Mouse (Mus musculus): ENCODE measurements around the gene Kirrel. TPM values are rescaled to one million over a fixed set of nuclear protein-coding genes. Genes with fewer than 3 reads are reported as not detected.

Gene Kirrel
- polyA plus RNA-seq, 1 experiment from 2014 or later = 8.3 TPM

DNA sequence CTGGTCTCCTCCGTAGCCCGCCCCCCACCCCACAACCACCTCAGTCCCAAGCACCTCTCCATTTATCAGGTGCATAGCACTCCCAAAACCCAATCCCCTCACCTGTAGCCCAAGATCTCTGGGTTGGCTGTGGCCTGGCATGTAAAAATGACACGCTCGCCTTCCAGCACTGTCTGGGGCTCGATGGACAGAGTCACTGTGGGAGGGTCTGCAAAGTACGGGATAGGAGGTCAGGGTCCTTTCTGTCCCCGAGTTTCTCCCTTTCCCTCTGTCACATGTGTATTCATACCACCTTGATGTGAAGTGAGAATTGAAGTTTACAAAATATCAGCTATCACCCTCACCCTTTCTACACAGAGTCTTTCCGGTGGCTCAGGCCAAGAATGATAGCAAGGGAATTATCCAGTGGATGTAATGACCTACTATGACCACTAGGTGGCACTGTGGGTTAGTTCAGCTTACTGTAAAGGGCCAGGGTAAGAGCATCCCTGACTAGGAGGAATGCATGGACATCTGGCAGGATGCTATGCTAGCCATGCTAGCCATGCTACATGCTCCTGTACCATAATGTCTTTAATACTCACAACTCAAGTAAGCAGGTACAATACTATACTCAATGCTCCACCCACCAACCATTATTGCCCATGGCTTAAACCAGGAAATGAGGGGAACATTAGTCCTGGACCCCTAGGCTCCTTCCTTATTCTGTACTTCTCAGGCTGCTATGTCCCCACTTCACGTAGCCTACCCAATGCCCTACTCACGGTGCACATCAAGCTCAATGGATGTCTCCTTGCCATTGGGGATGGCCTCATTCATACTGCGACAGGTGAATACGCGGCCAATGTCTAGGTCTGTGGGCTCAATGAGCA is 84.6 kb downstream of the Kirrel start:
- Histone ChIP-seq H3K4me1 (0 out of 2 replicates have a peak, but pooled peaks cover 3% of the 10 kb centered on the region), H3K36me3 (replicated peaks) (peaks cover under 1% of the 10 kb centered on the region; the same call in 1 of the 2 replicates), H3K27me3 (replicated peaks) (no peaks in the 10 kb centered on the region), H3K27ac (no peak overlapping the region), H3K4me3 (no peak overlapping the region), H3K9ac (no peak overlapping the region), H3K4me2 (no peak overlapping the region), H3K9me3 (no peaks in the 10 kb centered on the region)
- peak; percentile 89 for ATAC-seq (replicated peaks)
- WGBS = 78% methylated on average over 13 of the region's 13 CpGs

DNA sequence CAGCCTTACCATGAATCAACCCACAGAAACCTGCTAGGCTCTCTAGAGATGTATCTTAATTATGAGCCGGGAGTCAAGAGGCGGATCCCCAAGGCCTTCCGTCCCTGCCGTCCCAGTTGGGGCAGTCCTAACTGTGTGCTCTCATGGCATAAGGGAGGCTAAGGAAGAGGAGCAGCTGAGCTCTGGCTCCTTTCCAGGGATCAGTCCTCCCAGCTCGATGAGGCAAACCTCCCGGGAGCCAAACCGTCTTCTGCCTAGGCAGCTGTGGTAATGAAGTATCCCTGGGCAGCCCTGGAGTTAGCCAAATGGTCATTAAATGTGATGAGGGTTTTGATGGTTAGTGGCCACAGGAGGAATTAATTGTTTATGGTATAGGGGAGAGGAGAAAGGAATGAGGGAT is 87.4 kb downstream of the Kirrel start:
- Histone ChIP-seq H3K4me1 (no peaks in the 10 kb centered on the region), H3K9ac (no peak overlapping the region), H3K36me3 (replicated peaks) (peaks cover 22% of the 10 kb centered on the region; the same call in 1 of the 2 replicates), H3K9me3 (no peaks in the 10 kb centered on the region), H3K4me3 (no peak overlapping the region), H3K27me3 (replicated peaks) (no peaks in the 10 kb centered on the region), H3K4me2 (no peak overlapping the region), H3K27ac (no peak overlapping the region)
- no peak for ATAC-seq (replicated peaks)
- 56% methylated on average over 7 of the region's 7 CpGs for WGBS

DNA sequence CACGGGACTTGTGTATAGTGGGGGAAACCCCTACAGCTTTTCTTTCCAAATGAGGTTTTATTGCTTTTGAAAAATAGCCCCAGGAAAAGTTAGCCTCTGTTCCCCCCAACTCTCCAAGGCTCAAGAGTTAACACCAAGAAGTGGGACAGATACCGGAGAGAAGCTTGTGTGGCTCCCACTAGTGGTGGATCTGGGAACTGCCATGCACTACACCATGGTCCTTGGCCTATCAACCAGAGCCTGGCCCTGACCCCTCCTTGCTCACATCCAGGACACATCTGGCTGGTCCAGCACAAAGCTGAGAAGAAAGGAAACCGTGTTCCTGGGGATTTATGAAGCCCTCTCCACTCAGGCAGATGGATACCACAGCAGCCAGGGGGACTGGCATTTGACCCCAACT is 92.3 kb downstream of the Kirrel start:
- Histone ChIP-seq H3K4me1 (no peaks in the 10 kb centered on the region), H3K36me3 (replicated peaks) (peaks cover 22% of the 10 kb centered on the region; the same call in 1 of the 2 replicates), H3K9ac (no peak overlapping the region), H3K27ac (no peak overlapping the region), H3K27me3 (replicated peaks) (no peaks in the 10 kb centered on the region), H3K9me3 (no peaks in the 10 kb centered on the region), H3K4me3 (no peak overlapping the region), H3K4me2 (no peak overlapping the region)
- WGBS = 66% methylated on average over 3 of the region's 3 CpGs
- no peak for ATAC-seq (replicated peaks)

DNA sequence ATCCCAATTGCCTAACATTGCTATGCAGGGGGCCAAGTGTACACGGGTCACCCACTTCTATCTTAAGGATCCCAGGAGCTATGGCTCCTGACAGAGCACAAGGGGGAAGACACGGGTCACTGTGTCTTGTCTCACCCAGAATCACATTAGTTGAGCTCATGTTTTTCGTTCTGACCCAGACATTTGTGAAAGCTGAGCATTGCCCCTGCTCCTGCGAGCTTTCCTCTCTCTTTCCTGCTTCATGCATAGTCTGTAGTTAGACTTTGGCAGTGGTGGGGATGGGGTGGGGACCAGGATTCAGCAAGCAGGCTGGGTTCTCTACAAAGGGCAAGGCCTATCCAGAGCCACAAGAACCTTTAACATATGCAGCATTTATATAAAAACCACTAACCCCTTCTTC is 94.8 kb downstream of the Kirrel start:
- no peak for ATAC-seq (replicated peaks)
- no peak overlapping the region for H3K4me2 ChIP-seq
- H3K4me3 ChIP-seq = no peak overlapping the region
- H3K4me1 ChIP-seq = no peaks in the 10 kb centered on the region
- H3K9me3 ChIP-seq = no peaks in the 10 kb centered on the region
- H3K27ac ChIP-seq = no peak overlapping the region
- WGBS = 86% methylated on average over 4 of the region's 4 CpGs
- no peaks in the 10 kb centered on the region for H3K27me3 ChIP-seq (replicated peaks)
- peaks cover 19% of the 10 kb centered on the region; the same call in 1 of the 2 replicates for H3K36me3 ChIP-seq (replicated peaks)
- no peak overlapping the region for H3K9ac ChIP-seq

DNA sequence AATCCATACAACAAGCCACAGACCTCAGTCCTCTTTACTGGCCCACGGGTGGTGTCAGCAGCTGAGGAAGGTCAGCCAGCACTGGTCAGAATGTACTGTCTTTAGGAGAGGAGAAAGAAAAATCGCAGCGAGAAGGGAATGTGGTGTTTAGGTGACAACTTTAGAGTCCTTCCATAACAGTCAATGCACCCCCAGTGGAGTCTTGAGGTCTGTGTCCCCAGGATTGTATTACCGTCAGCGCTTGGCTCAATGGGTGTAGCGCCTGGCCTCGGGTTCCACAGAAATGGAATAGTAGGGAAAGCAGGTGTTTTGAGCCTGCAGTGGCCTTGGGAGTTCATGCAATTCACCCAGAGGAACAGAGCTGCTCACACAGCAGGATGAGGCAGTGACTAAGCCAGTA is 95.2 kb downstream of the Kirrel start:
- no peaks in the 10 kb centered on the region for H3K9me3 ChIP-seq
- H3K9ac ChIP-seq = no peak overlapping the region
- ATAC-seq (replicated peaks) = no peak
- H3K4me2 ChIP-seq = no peak overlapping the region
- WGBS = 96% methylated on average over 7 of the region's 7 CpGs
- no peak overlapping the region for H3K4me3 ChIP-seq
- H3K4me1 ChIP-seq = no peaks in the 10 kb centered on the region
- peaks cover 15% of the 10 kb centered on the region; the same call in 1 of the 2 replicates for H3K36me3 ChIP-seq (replicated peaks)
- H3K27ac ChIP-seq = no peak overlapping the region
- H3K27me3 ChIP-seq (replicated peaks) = no peaks in the 10 kb centered on the region

DNA sequence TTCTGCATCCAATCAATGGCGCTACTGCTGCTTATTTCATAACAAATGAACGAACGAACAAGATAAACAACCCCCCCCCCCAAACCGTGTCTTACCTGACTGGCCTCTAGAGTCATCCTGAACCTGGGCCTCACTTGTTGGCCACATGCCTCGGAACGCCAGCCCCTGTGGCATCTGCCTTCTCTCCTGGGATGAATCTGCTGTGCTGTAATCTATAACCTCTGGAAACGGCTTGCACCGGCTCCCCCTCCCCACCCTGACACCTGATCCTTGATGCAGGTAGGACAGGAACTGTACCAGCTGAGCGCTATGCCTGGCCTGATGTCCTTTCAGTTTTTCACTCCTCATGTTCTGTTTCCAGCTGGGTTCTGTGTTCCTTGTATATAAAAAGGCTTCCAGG is 96.9 kb downstream of the Kirrel start:
- H3K4me1 ChIP-seq = peaks cover 8% of the 10 kb centered on the region
- WGBS = 82% methylated on average over 9 of the region's 9 CpGs
- ATAC-seq (replicated peaks) = no peak

DNA sequence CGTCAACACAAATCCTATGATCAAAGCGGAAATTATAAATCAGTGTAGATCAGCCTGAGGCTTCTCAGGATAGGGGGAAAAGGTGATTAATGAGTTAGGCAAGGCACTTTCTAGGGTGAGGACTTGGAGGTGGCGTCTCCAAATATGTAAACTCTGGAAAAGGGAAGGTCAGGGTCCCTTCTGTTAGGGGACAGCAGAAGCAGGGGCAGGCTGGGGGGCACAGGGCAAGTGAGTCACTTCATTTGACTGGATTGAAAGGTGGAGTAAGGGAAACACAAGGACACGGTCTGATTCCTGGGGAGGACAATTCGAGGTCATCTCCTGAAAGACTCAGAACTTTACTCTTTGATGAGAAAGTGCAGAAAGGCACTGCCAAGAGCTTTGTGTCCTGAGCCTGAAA is 97.6 kb downstream of the Kirrel start:
- no peak overlapping the region for H3K9ac ChIP-seq
- H3K27me3 ChIP-seq (replicated peaks) = no peaks in the 10 kb centered on the region
- no peak overlapping the region for H3K27ac ChIP-seq
- no peaks in the 10 kb centered on the region for H3K36me3 ChIP-seq (replicated peaks)
- H3K9me3 ChIP-seq = no peaks in the 10 kb centered on the region
- H3K4me2 ChIP-seq = no peak overlapping the region
- no peak overlapping the region for H3K4me3 ChIP-seq
- 81% methylated on average over 5 of the region's 5 CpGs for WGBS
- peaks cover 13% of the 10 kb centered on the region for H3K4me1 ChIP-seq
- no peak for ATAC-seq (replicated peaks)

More for the DNA sequence above, 96.9 kb downstream of the Kirrel start:
- Histone ChIP-seq H3K36me3 (replicated peaks) (0 out of 2 replicates have a peak, but pooled peaks cover under 1% of the 10 kb centered on the region), H3K9me3 (no peaks in the 10 kb centered on the region), H3K9ac (no peak overlapping the region), H3K4me2 (no peak overlapping the region), H3K27ac (no peak overlapping the region), H3K27me3 (replicated peaks) (no peaks in the 10 kb centered on the region), H3K4me3 (no peak overlapping the region)

DNA sequence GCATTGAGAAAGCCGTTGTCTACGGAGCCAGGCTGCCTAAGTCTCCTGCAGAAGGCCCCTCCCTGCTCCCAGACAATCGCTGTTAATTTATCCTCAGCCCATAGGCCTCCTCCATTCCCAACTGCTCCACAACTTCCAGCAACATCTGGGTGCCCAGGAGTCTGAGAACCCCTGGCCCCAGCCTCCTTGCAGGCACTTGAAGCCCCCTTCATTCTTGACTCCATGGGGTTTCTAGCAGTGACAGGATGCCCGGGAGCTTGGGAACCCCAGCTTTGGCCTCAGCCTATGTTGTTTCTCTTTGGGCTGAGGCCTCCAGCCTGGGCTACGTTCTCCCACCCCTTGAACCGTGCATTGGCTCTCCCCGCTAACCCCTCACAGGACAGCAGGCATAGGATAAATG is 98.4 kb downstream of the Kirrel start:
- Histone ChIP-seq H3K27ac (no peak overlapping the region), H3K9ac (no peak overlapping the region), H3K36me3 (replicated peaks) (no peaks in the 10 kb centered on the region), H3K27me3 (replicated peaks) (no peaks in the 10 kb centered on the region), H3K9me3 (no peaks in the 10 kb centered on the region), H3K4me3 (no peak overlapping the region), H3K4me1 (peaks cover 13% of the 10 kb centered on the region), H3K4me2 (no peak overlapping the region)
- WGBS = 79% methylated on average over 7 of the region's 7 CpGs
- ATAC-seq (replicated peaks) = no peak

DNA sequence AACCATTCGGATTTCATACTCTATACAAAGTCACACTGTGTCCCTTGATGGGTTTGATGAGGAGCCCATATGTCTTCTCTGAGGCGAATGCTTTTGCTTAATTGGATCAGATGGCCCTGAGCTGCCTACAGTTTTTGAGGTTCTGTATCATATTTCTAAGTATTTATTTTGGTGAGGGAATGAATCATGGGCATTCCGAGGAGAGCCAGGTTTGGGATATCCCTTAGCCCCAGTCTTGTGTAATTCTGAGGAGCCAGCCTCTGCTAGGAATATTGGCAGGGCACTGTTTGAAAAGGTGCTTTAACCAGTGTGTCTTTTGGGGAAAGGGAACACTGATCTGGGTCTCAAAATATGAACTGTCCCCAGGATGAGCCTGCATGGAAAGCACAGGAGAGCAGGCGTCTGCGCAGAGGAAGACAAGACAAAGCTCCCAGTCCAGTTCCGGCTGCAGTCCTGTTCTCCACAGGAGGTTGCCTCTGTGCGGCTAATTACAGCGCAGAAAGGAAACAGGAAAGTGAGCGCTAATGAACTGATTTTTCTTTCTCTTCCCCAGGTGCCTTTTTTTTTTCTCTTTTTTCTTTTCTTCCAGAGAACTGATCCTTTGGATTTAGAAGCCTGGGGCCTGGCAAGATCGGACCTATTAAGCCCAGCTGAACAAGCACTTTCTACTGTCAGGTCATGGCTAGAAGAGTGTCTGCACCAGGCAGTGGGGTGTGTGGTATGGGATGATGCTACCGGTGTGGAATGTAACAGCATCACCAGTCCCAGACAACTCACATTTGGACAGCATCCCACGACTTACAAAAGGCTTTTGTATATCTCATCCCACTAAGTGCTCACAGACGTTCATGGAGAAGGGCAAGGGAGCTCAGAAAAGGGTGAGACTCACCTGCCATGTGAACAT is 101.7 kb downstream of the Kirrel start:
- WGBS = 36% methylated on average over 13 of the region's 13 CpGs
- H3K9me3 ChIP-seq = no peaks in the 10 kb centered on the region
- H3K27me3 ChIP-seq (replicated peaks) = no peaks in the 10 kb centered on the region
- ATAC-seq (replicated peaks) = no peak
- peaks cover 13% of the 10 kb centered on the region for H3K4me1 ChIP-seq
- H3K4me3 ChIP-seq = no peak overlapping the region
- H3K9ac ChIP-seq = no peak overlapping the region
- H3K36me3 ChIP-seq (replicated peaks) = no peaks in the 10 kb centered on the region
- H3K4me2 ChIP-seq = no peak overlapping the region
- peak overlapping the region; percentile 55 for H3K27ac ChIP-seq

DNA sequence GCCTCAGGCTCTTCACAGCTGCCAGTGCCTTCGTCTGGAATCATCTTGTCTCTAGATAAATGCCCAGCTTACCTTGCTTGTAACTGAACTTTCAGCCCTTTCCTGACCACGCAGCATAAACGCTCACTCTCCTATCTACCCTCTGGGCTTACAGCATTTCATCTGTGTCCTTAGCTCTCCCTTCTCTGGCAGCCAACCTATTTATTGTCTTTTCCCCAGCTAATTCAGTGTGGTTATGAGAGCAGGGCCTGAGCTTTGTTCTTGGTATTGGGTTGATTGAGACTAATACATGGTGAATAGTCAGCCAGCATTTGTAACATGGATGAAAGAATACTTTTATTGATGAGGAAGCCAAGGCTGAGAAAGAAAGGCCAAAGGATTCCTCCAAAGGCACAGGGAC is 102.4 kb downstream of the Kirrel start:
- peaks cover 13% of the 10 kb centered on the region for H3K4me1 ChIP-seq
- no peaks in the 10 kb centered on the region for H3K9me3 ChIP-seq
- 0 out of 2 replicates have a peak overlapping the region, but pooled peaks have one; percentile 55 for H3K27ac ChIP-seq
- H3K36me3 ChIP-seq (replicated peaks) = no peaks in the 10 kb centered on the region
- no peak overlapping the region for H3K4me3 ChIP-seq
- no peak overlapping the region for H3K9ac ChIP-seq
- no peak overlapping the region for H3K4me2 ChIP-seq
- H3K27me3 ChIP-seq (replicated peaks) = no peaks in the 10 kb centered on the region
- 70% methylated on average over 3 of the region's 3 CpGs for WGBS
- ATAC-seq (replicated peaks) = no peak

DNA sequence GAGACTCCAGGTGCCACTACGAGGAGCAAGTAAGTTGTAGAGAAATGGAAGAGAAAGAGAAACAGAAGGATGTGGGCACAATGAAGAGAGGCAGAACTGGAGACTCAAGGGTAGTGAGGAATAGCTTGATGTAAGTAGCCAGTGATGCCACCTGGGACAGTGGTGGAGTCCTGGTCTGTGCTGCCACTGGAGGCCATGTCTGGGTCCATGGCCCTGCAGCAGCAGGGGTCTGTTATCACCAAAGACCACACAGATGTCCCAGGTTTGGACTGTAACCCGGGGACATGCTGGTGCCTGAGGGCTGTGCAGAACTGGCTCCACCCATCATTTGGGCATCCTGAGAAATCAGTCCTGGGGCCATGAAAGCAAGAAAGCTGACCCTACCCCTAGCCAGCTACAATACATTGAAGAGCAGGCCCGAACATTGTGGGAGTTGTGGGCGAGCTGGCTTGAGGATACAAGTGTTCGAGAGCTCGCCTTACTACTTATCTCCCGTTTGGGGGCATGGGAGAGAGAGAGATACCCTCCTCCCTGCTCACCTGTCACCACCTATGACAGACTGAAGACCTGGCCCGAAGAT is 107.1 kb downstream of the Kirrel start:
- Histone ChIP-seq H3K27me3 (replicated peaks) (no peaks in the 10 kb centered on the region), H3K4me3 (no peak overlapping the region), H3K27ac (no peak overlapping the region), H3K36me3 (replicated peaks) (no peaks in the 10 kb centered on the region), H3K4me1 (peaks cover 4% of the 10 kb centered on the region; the same call in 1 of the 2 replicates), H3K4me2 (no peak overlapping the region), H3K9me3 (no peaks in the 10 kb centered on the region), H3K9ac (no peak overlapping the region)
- 90% methylated on average over 8 of the region's 8 CpGs for WGBS
- no peak for ATAC-seq (replicated peaks)

DNA sequence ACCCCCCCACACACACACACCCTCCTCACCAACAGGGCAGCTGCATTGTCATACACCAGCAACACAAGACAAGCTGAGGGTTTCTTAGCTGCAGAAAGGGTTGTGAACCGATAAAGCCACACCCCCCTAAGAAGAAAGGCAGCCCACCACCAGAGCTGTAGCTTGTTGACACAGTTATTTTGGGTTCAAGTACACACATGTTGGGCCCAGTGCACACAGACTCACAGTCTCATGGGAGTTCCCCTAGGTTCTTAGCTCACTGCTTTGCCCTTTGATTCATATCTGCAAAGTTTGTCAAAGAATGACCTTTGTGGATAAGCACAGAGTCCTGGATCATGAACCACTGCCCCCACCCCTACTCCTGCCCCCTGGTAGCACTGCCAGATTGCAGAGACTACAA is 120.6 kb downstream of the Kirrel start:
- 67% methylated on average over 1 of the region's 1 CpGs for WGBS
- no peaks in the 10 kb centered on the region for H3K4me1 ChIP-seq
- no peaks in the 10 kb centered on the region for H3K27me3 ChIP-seq (replicated peaks)
- no peak overlapping the region for H3K9ac ChIP-seq
- no peak overlapping the region for H3K4me3 ChIP-seq
- no peaks in the 10 kb centered on the region for H3K9me3 ChIP-seq
- no peak for ATAC-seq (replicated peaks)
- no peak overlapping the region for H3K4me2 ChIP-seq
- no peak overlapping the region for H3K27ac ChIP-seq
- H3K36me3 ChIP-seq (replicated peaks) = no peaks in the 10 kb centered on the region
